Mouse (Mus musculus): ENCODE results near the gene Etfa.

Gene Etfa

DNA sequence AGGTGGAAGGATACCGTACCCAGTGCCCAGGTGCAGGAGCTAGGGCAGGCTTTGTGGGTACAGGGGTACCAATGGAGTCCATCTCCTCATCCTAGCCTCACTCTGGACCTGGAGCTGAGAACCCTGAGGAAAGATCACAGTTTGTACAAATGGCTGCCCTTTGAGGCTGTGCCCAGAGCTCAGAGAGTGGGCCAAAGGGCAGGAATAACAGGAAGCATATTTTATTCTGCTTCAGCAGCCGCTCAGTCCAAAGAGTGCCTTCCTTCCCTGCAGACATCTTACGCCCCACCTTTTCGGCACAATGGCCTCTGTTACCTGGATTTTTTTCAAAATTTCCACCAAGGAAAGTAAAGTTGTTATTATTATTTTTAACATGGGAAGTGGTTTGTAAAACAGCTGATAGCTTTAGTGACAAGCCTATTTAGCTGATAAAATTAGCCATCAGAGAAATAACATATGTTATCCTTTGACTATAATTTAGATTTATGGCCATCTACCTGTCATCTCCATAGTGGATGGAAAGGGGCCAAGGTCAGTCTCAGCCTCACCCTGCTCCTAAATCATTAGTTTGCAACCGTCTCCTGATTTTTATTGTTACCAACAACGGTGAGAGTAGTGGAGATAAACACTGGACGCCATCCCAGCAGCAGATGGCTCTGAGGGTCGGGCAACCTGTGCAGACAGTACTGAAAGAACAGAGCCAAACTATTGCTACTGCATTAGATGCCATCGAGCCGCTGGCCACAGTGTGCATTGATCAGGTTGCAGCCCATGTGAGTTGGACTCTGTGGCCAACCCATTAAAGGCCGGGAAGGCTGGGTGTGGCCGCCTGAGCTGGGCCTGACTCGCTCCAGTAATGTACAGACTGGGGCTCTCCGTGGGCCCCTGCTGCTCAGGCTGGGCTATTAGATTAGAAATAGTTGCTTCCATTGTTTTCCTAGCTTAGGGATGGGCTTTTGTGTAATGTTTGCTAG lies 88.3 kb downstream of the Etfa start:
- no peak for DNase-seq (ENCODE audit: low read depth)

DNA sequence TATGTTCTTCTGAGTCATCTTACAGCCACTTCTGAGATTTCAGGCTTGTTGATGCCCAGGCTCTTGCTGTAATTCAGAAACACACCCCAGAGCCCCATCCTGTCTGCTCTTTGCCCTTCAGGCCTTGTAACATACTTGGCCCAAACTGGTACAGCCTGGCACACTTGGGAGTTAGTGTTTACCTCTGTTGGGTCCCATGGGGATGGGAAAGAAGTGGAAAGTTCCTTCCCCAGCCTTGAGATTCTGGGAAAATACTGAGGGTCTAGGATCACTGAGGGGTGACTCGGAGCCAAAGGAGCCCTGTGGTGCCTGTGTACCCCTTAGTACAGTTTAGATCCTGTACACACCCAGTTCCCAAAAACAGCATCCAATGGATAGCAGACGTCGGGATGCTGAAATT lies 90.3 kb downstream of the Etfa start:
- no peak for DNase-seq (ENCODE audit: low read depth)

DNA sequence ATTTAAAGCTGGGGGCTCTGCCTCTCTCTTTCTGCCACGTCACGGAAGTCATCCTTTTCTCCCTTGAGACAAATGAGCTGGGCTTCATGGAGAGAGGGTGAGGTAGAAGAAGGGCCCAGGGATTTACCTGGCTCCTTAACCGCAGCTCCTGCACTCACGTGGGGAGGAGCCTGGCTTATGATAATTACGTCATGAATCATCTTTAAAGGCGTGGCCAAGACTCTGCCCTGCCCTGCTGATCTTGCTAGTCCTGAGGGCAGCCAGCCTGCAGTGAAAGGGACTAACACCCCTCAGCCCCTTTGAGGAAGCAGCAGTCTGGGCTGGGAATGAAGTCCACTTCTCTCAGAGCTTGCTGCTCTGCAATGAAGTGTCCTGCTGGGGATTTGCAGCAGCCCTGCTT lies 100.9 kb downstream of the Etfa start:
- no peak for DNase-seq (ENCODE audit: low read depth)

DNA sequence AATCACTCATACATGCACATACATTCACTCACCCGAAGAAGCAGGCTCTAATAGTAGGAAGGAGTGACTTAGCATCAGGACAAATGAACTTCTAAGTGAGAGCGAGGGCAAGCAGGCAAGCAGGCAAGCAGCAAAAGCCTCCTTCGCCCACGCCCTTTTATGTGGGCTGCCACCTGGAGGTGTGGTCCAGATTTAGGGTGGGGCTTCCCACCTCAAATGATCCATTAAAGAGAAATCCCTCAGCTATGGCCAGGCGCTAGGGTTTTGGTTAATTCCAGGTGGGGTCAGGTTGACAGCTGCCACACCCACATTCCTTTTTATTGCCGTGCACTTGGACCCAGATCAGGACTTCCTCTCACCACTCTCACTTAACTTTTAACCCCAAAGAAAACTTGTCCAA lies 101.6 kb downstream of the Etfa start:
- DNase-seq (ENCODE audit: low read depth) = no peak

DNA sequence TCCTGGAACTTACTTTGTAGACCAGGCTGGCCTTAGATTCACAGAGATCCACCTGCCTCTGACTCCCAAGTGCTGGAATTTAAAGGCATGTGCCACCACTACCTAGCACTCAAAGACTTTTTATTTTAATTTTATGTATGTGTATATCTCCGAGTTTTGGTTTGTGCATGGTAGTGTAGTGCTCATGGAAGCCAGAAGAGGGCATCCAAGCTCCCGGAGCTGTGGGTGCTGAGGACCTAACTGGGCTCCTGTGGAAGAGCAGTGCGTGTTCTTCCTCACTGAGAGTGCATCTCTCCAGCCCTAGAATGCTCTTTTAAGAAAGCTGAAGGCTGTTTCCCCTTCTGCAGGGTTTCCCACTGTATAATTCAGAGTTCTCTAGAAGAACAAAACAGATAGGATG lies 102.2 kb downstream of the Etfa start:
- DNase-seq (ENCODE audit: low read depth) = no peak

DNA sequence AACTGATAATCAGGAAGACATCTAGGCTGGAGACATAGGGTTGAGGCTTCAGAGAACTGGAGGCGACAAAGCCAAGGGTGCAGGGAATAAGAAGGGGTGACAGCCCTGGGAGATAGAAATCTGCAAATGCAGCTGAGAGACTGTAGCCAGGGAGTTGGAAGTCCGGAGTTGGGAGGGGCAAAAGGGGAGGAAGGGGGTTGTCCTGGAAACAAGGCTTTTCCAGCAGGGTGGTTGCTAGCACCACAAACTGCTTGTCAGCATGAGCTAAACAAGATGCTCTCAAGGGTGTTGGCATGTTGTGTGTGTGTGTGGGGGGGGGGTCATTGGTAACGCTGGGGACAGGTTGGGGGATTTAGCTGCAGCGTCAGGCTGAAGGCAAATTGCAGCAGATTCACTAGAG lies 103.2 kb downstream of the Etfa start:
- no peak for DNase-seq (ENCODE audit: low read depth)

DNA sequence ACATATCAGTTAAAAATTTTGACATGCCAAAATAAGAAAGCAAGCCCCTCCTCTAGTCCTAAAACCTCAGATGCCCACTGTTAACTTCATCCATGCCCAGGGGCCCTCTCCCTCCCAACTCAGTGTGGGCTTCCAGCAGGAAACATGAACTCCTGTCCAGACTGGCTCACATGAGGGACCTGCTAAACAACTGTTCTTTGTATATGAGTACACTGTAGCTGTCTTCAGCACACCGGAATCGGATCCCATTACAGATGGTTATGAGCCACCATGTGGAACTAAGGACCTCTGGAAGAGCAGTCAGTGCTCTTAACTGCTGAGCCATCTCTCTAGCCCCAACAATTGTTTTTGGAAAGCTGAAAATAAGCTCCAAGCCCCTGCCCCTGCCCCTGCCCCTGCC lies 105.3 kb downstream of the Etfa start:
- DNase-seq (ENCODE audit: low read depth) = no peak

DNA sequence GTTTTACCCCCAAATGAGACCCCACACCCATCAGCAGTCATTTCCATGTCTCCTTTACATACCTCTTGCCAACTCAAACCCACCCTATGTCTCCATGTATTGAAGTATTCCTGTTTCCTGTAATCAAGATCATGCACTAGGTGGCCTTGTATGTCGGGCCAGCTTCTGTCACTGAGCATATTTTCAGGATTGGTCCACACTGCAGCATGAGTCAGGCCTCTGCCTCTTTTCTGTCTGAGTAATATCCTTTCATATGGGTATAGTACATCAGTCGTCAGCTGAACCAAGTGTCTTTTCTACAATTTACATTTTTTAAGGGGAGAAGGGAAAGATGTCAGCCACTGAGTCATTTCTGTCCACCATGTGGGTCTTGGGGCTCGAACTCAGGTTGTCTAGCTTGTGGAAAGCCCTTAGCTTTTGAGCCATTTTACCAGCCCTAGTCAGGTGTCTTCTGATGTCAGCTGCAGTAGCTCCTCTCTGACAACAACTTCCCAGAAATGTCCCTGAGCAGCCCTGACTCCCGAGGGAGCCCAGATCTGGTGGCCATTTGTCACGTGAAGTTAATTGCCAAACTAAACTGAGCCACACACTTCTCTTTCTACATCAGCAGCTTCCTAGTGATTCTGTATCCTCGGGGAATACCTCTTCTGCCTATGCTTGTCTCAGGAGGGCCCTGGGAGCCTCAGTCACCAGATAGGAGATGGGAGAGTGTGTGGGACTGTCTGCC lies 106.9 kb downstream of the Etfa start:
- DNase-seq (ENCODE audit: low read depth) = no peak

Data from c-Kit-positive CD71-negative TER-119-negative erythroid progenitor cells, embryonic 14.5 days (primary cell).